Mouse (Mus musculus): ENCODE results near the gene Asb15.

Asb15 gene

DNA sequence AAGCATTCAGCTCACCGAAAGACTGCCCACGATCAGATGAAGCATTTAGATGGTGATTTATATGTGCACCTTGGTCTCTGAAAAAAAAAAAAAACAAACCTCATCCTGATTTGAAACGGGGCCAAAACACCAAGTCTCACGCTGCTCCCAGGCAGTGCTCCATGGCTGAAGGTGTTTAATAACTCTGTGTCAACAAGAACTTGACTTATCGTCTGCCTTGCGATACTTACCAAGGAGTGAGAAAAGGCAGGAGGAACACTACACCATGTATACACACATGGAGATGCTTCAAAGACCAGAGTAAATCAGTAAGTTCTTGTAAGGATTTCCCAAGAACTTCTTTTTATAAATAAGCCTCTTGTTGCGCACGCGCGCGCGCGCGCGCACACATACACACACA lies 79.6 kb downstream of the Asb15 start:
- no peak for DNase-seq (ENCODE audit: low spot score)

DNA sequence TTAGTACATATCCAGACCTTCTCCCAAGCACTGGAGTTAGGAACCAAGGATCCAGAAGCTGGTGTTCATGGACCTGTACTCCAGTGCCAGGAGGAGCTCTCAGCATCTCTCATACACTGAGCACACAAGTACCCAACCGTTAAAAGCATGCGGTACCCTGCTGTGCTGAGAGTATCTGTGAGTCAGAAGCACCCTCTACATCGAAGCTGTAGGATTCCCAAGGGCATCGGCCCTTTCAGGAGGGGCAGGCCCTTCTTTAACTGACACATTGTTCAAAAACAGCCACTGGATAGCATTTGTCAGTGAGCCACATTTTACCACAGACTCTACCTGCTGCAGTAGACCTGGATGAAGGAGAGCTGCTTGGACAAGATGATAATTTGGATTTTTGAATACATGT lies 80.2 kb downstream of the Asb15 start:
- DNase-seq (ENCODE audit: low spot score): no peak

DNA sequence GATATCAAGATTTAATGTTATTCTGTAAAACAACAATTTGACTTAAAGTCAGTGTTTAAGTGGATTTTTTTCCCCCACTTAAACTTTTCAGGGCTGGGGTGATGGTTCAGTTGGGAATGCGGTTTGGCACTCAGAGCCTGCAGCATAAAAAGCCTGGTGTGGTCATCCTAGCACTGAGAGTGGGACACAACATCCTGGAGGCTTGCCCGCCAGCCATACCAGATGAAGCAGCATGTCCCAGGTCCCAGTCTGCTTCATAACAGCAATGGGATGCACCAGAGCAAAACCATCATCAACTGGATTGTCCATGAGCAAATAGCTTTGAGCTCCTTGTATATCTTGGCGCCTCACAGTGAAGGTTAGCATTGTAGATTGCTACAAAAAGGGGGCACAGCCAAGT lies 80.7 kb downstream of the Asb15 start:
- no peak for DNase-seq (ENCODE audit: low spot score)

DNA sequence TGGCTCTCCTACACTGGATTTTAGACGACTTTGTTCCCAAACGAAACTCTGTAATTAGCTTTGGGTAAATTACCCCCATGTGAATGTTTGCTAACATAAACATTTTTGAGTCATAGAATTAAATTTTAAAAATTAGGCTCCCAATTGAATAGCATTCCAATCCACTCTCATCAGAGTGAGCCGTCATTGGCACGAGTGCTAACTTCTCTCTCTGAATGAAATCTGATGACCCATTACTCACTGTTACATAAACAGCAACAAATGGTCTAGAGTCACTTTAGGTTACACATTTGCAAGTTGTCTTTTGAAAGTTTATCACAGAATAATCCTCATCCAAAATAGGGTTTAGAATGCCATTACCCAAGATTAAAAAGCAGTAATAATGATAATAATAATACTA lies 81.6 kb downstream of the Asb15 start:
- DNase-seq (ENCODE audit: low spot score): no peak

DNA sequence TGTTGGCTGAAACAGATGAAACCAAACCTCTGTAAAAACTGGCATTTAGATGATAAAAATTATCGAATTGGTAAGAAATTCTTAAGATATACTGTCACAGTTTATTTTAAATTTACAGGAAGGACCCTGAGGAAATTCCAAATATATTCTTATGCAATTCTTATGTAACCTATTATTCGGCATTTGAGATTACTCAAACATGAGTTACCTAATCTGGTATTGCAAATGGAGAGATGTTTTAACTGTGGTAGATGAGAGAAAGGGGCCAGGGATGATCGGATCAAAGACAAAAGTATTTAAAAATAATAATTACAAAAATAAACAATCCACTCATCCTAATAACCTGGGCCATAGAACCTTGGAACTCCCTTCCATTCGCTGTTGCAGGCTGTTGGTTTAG lies 82.4 kb downstream of the Asb15 start:
- DNase-seq (ENCODE audit: low spot score): no peak

DNA sequence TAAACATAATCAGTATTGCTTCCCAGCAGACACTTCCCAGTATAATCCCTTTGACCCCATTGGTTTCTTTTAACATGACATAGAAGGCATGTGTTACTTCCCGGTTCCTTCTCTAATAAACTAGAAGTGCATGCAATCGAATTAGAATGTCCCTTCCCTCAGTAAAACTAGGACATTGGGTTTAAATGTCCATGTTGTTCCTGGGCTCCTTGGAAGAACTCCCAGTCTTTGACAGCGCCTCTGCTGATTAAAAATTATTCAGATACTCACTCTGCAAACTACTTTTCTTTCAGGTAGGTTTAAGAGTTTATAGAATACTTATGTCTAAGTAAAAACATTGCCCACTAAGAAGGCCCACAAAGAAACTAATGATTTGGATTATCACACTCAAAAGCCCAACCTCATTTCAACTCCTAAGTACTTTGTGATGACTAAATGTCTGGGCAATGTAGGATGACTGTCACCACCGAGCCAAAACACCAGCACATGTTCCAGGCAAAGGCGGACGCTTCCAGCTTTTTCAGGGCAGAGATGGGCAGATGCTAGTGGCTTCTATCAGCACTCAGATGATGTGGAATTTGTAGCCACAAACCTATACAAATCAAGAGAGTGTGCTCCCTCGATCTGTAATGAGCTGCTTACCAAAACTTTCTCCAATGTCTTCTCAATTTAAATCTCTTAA lies 84.3 kb downstream of the Asb15 start:
- DNase-seq (ENCODE audit: low spot score): no peak

DNA sequence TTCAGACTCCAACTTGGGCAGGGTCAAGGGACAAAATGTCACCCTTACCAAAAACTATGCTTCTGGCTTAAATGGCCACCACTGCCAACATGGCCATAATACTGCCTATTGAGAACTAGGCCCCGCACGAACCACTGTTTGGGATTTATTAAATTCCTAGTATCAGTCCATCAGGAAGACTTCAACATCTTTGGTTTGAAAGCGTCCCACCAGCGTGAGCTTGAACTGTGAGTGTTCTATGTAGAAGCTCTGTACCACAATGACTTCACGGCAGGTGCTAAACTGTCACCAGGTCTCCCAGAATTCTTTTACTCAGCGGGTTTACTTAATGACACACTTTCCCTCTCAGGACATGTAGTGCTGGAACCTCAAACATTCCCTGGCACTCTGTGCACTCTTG lies 85.4 kb downstream of the Asb15 start:
- no peak for DNase-seq (ENCODE audit: low spot score)

DNA sequence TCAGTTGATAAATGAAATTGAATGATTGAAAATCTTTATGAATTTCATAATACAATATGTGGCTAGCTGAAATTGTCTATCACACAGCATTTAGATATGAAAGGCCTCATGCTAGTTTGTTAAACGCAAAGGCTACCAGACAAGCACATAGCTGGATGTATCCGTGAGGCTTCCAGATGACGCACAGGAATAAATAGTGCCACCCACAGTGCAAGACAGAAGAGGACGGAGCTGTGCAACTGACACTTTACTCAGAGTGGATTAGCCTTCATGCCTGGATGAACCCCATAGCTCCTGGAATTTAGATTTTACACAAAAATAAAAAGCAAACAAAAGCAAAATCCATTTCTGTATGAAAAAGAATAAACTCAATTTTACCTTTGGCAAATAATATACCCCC lies 86.0 kb downstream of the Asb15 start:
- no peak for DNase-seq (ENCODE audit: low spot score)

DNA sequence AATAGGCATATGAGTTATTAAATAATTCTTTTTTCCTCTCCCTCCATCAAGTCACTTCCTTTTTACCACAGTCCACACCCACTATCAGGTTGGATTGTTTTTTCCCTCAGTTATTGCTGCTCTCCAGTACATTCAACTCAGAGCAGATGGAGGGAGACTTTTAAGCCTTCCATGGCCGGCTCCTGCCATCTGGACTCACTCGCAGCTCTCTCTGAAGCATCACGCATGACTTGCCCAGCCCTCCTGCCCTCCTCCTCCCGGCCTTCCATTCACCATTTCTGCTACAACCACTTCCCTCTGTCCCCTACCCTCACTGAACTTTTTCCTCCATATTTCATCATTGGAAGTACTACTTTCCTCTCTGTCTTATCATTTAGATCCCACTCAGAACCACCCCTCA lies 88.8 kb downstream of the Asb15 start:
- no peak for DNase-seq (ENCODE audit: low spot score)

DNA sequence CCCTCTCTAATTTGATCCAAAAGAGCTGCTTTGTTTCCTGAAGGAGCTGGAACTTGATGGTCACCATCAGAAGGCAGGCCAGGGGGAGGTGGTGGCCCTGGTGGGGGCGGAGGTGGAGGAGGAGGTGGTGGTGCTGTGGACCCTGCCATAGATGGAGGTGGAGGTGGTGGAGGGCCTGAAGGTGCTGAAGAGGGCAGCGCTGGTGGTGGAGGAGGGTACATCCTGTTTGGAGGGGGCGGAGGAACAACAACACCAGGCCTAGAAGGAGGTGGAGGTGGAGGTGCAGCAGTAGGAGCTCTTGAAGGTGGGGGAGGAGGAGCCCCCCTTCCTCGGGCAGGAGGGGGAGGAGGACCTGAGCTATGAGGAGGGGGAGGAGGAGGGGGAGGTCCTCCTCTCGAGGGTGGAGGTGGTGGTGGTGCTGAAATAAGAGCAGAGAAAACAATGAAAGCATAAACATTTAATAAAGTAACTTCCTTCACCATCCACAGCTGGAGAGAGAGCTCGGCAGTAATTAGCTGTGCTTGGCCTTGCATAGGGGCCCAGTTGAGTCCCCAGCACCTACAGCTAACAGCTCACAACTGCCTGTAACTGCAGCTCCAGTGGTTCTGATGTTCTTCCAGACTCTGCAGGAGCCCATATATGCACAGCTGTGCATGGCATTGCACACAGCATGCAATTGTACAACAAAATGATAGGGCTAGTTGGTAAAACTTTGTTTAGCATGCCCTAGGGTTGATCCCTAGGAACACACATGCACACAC lies 91.5 kb downstream of the Asb15 start:
- no peak for DNase-seq (ENCODE audit: low spot score)

DNA sequence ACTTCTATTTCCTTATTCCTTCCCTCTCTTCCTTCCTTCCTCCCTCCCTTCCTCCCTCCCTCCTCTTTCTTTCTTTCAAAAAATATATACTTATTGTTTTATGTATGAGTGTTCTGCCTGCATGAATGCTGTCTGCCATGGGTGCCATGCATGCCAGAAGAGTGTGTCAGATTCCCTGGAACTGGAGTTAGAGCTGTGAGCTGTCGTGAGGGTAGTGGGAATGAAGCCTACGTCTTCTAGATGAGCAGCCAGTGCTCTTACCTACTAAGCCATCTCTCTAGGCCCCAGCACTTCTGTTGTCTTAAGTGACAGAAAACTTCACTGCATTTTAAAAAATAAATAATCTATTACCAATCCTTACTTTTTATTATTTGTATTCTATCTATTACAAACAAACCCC lies 93.0 kb downstream of the Asb15 start:
- no peak for DNase-seq (ENCODE audit: low spot score)

DNA sequence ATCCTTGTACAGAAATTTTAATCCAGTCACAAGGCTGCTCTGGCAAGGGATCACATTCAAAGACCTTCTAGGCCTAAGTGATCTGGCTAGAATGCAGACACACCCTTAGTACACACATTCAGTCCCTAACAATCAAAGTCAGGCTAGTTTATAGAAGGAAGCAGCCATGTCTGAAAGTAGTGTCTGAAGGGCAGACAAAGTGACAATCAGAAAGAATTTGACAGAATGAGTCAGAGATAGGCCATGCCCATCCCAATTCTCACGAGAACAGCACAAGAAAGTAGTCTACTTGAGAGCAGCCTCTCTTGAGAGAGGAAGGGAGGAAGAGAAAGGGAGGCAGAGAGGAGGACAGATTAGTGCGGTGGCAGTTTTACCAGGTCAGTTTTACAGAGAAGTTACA lies 94.2 kb downstream of the Asb15 start:
- no peak for DNase-seq (ENCODE audit: low spot score)
